Mouse (Mus musculus) adrenal gland (tissue): ENCODE data around the gene St5.

Experiments used
- intact Hi-C: fragments of 180-260 bp; cut with DNase I; formaldehyde crosslinking; loops from one replicate; pipeline ENCODE4 v1.15.1; 2025

St5 gene

DNA sequence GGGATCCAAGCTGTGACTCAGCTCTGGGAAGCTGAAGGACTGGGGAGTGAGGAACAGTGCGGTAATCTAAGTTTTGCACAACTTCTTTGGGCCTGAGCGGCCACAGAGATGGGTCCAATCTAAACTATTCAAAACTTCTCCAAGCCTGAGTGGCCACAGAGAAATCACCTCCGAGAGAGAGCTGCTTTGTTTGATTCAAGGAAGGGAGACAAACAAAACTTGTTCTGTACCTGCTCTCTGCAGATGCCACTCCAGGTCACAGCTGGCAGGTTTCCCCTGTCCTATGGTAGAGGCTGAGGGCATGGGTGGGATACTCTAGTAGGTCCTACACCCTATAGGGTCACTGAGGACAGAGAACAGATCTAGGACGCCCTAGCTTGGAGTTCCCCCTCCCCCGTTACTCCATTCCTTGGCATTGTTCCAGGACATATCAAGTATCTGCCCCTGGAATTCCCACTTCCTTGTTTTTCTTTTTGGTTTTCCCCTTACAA lies 89.8 kb downstream of the St5 start:
- intact Hi-C loops = no loop called here

- intact Hi-C loops = no loop called here
These were observed 90.4 kb downstream of the St5 start for GRCm38 (mm10) chr7:109613051-109613450.

GRCm38 (mm10) chr7:109612531-109612930 lies 90.9 kb downstream of the St5 start:
- intact Hi-C loops = no loop called here

GRCm38 (mm10) chr7:109610348-109610747 lies 93.1 kb downstream of the St5 start:
- intact Hi-C loops = no loop called here

GRCm38 (mm10) chr7:109609565-109610345 lies 93.7 kb downstream of the St5 start:
- intact Hi-C loops = no loop called here

GRCm38 (mm10) chr7:109608831-109609230 lies 94.6 kb downstream of the St5 start:
- intact Hi-C loops = no loop called here

- intact Hi-C loops = no loop called here
These were observed 96.3 kb downstream of the St5 start for GRCm38 (mm10) chr7:109606994-109607610.

DNA sequence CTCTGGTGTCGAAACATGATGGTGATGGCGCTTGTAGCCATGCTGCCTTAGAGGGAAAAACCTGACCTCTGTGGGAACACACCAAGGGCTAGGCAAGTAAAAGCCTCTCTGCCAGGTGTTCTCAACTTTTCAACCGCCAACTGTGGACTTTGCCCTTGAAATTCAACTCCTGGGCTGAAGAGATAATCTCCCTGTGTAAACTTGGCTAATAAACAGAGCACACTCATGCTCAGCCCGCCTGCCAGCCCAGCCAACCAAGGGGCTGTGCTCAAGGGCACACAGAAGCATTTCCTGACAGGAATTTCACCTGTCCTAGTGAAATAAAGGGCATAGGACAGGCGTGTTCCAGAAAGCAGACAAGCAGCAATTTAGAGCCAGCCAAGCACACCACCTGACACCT lies 100.8 kb downstream of the St5 start:
- intact Hi-C loops = no loop called here

GRCm38 (mm10) chr7:109602022-109602421 lies 101.4 kb downstream of the St5 start:
- intact Hi-C loops = no loop called here

- intact Hi-C loops = no loop called here
These were observed 102.7 kb downstream of the St5 start for GRCm38 (mm10) chr7:109600702-109601101.

GRCm38 (mm10) chr7:109599998-109600397 lies 103.4 kb downstream of the St5 start:
- intact Hi-C loops = no loop called here

DNA sequence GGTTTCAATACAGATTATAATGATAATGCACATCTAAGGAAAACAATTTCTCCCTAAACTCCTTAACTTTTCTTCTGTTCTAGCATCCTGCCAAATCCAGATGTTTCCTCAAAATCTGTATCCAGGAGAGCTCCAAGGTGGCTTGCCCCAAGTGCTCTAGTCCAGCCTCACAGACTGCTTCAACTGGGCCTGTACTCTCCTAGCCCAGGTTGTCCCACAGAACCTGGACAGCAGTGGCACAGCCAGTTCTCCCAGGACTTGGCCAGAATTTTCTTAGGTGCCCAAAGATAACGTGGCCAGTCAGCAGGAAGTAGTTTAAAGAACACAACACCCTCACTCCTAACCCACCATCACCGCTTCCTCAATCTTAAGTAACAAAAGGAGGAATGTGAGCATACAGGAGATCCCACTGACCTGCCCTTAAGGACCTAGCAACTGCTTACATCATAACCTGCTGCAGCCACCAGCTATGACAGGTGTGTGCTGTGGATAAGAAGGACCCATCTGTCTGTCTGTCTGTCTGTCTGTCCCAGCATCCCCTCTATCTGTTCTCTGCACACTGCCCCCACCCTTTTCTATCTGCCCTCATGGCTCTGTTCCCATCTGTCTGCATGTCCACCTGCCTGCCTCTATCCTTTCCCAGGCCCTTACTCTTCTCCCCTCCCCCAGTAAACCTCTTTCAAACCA lies 108.4 kb downstream of the St5 start:
- intact Hi-C loops = no loop called here

- intact Hi-C loops = no loop called here
These were observed 109.4 kb downstream of the St5 start for GRCm38 (mm10) chr7:109593992-109594391.

DNA sequence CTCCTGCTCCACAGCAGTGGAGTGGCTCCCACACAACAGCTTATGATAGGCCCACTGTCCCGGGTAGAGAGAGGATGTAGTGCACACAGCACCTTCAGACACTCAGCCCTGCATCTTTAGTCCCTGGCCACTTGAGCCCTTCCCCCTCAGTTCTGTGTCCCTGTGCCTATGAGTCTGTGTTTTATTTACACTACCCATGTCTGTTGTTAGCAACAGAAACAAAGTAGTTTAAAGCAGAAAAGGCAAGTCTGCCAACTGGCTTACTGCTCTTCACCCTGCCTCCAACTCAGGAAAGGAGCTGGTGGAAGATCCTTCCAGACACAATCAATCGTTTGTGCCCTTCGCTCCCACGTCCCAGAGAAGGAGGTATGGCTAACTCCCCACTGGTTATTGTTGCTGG lies 111.2 kb downstream of the St5 start:
- intact Hi-C loops = no loop called here

DNA sequence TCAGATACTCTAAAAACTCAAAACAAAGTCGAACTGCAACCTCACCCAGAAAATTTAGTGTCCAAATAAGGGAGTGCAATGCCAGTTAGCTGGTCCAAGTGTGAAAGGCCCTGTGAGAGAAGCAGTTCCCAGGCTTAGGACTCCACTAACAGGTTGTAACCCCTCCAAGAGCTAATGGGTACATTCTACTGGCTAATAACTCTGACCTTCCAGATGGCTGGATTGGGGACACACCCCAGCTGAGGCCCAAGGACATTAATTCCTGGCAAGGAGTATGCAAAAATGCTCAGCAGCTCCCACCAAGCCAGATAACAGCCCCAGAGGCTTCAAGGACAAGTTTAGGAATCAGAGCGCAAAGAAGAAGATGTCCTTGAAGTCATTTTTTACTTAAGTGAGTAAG lies 112.8 kb downstream of the St5 start:
- intact Hi-C loops = no loop called here

GRCm38 (mm10) chr7:109588990-109589389 lies 114.4 kb downstream of the St5 start:
- intact Hi-C loops = no loop called here

DNA sequence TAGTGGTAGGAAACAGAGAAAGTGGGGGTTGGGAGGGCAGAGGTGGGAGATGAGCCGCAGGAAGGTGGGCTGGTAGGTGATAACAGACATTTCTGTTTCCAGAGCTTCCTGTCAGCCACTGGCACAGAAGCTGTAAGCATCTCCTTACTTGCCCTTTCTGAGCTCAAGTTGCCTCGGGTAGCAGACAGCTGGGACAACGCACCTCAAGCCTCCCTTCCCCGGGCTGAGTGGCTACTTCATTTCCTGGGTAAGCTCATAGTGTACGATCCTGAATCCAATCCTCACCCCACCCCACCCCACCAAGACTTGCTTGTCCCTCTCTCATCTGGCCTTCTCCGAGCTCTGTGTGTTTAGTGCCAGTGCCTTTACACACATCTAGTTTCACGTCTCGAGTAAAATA lies 115.3 kb downstream of the St5 start:
- intact Hi-C loops = no loop called here

DNA sequence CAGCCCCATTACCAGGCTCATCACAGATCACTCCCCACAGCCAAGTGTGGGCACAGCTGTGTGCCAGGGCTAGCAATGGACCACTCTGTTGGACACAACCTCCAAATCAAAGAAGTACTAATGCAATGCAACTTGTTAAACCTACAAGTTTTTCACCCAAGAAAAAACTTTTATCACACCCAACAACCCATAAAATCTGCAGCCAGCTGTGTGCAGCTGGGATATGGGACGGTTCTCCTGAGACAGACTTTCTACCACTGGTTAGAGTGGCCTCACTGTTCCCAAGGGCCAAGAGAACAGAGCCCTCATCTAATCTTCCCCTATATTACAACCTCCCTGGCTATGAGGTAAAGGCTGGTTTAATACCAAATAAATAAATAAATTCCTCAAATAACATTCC lies 118.9 kb downstream of the St5 start:
- intact Hi-C loops = no loop called here

- intact Hi-C loops = no loop called here
These were observed 122.9 kb downstream of the St5 start for GRCm38 (mm10) chr7:109580489-109580888.

DNA sequence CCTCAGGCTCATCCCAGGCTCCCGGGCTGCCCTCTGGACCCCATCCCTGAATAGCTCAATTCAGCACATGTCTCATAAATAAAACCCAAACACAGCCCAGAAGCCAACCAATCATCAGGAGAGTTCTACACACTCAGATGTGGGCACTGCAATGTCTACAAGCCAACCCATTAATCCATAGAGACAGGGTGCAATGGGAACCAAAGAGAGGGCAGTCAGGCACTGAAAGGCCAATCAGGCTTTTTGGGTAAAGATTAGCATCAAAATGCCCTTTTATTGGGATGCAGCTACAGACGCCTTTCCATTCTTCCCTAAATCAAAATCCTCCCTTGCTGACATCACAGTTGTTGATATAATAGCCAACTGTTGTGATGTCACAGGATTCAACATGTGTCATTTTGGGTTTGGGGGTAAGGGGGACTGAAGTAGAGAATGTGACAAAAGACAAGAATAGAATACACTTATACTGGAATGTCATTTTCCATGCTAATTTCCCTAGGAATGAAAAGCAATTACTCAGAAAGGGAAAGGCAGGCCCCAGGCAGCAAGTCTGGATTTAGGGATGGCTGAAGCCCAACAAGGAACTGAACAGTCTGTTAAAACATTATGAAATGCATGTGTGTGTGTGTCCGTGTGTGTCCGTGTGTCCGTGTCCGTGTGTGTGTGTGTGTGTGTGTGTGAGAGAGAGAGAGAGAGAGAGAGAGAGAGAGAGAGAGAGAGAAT lies 123.7 kb downstream of the St5 start:
- intact Hi-C loops = no loop called here

DNA sequence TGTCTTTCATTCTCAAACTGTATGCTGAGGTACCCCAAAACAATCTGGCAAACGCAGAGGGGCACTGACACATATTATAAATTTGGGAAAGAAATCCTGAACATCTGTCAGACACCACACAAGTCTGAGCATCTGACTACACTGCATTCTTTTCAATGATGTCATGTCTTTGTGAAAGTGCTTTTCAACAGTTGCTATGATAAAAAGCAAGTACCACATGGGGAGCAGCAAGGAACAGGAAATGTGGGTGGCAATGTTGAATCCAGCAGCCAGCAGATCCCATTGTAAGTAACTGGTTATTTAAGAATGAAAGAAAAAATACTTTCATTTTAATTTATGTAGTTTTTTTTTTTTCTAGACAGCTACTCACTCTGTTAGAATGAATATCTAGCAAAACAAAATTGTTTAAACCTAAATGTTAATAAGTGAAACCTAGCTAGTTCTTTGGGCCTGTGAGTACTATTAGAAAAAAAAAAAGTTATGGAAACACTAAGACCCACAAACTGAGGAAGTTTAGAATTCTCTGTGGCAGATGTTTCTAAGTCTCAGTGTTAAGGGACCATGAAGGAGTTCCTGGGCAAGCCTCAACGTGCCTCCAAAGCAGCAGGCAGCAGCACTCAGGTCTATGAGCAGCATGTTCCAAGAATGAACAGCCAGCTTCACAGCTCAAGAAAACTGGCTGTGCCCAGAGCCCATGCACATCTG lies 124.4 kb downstream of the St5 start:
- intact Hi-C loops = no loop called here
